Mouse (Mus musculus): ENCODE results near the gene Eif4b. TPM values are rescaled to one million over a fixed set of nuclear protein-coding genes. Genes with fewer than 3 reads are reported as not detected.

Eif4b gene
- polyA plus RNA-seq, 1 experiment from 2014 or later: 121 TPM

GRCm38 (mm10) chr15:102146089-102146488 lies 72.5 kb downstream of the Eif4b start:
- Histone ChIP-seq H3K27ac (no peak overlapping the region), H3K4me3 (replicated peaks) (no peak overlapping the region), H3K4me2 (no peak overlapping the region), H3K4me1 (replicated peaks) (peaks cover 9% of the 10 kb centered on the region), H3K27me3 (peaks cover 45% of the 10 kb centered on the region), H3K9me3 (no peaks in the 10 kb centered on the region), H3K36me3 (no peaks in the 10 kb centered on the region), H3K9ac (replicated peaks) (no peak overlapping the region)
- WGBS: 88% methylated on average over 5 of the region's 5 CpGs
- no peak for ATAC-seq (ENCODE audit: insufficient number of reproducible peaks, insufficient read depth, low FRiP score, low TSS enrichment, low read depth)

Other genes with a start within 250 kb of the Eif4b start
- gene Krt1, start 223.0 kb upstream of the Eif4b start, polyA plus RNA-seq (2016; fragmentation: Nextera tagmentation; extraction: Ambion mirVana): 1.5 and 2.0 TPM in 2 replicates
- not detected in 2 replicates for gene Krt77, start 204.1 kb upstream of the Eif4b start, polyA plus RNA-seq (2016; fragmentation: Nextera tagmentation; extraction: Ambion mirVana)
- gene Krt76, start 180.9 kb upstream of the Eif4b start, polyA plus RNA-seq (2016; fragmentation: Nextera tagmentation; extraction: Ambion mirVana): not detected in 2 replicates
- 0.13 TPM in 1 of 2 replicates, not detected in the other for gene Krt4, start 149.0 kb upstream of the Eif4b start, polyA plus RNA-seq (2016; fragmentation: Nextera tagmentation; extraction: Ambion mirVana)
- gene Krt79, start 133.4 kb upstream of the Eif4b start, polyA plus RNA-seq (2016; fragmentation: Nextera tagmentation; extraction: Ambion mirVana): 0.17 TPM in 1 of 2 replicates, not detected in the other
- not detected in 2 replicates for gene Krt78, start 119.5 kb upstream of the Eif4b start, polyA plus RNA-seq (2016; fragmentation: Nextera tagmentation; extraction: Ambion mirVana)
- gene Krt8, start 69.3 kb upstream of the Eif4b start, polyA plus RNA-seq (2016; fragmentation: Nextera tagmentation; extraction: Ambion mirVana): 10.3 and 11.3 TPM in 2 replicates
- gene Krt18, start 45.6 kb upstream of the Eif4b start, polyA plus RNA-seq (2016; fragmentation: Nextera tagmentation; extraction: Ambion mirVana): 21.2 and 21.5 TPM in 2 replicates
- 16.6 and 22.6 TPM in 2 replicates for gene Tns2, start 26.6 kb downstream of the Eif4b start, polyA plus RNA-seq (2016; fragmentation: Nextera tagmentation; extraction: Ambion mirVana)
- gene Spryd3, start 62.5 kb downstream of the Eif4b start, polyA plus RNA-seq (2016; fragmentation: Nextera tagmentation; extraction: Ambion mirVana): 12.9 and 16.8 TPM in 2 replicates
- 0.96 and 1.2 TPM in 2 replicates for gene Igfbp6, start 70.6 kb downstream of the Eif4b start, polyA plus RNA-seq (2016; fragmentation: Nextera tagmentation; extraction: Ambion mirVana)
- gene Soat2, start 76.8 kb downstream of the Eif4b start, polyA plus RNA-seq (2016; fragmentation: Nextera tagmentation; extraction: Ambion mirVana): 0.15 TPM in 1 of 2 replicates, not detected in the other
- gene Zfp740, start 129.5 kb downstream of the Eif4b start, polyA plus RNA-seq (2016; fragmentation: Nextera tagmentation; extraction: Ambion mirVana): 108 and 115 TPM in 2 replicates
- 70.6 and 72.9 TPM in 2 replicates for gene Csad, start 131.0 kb downstream of the Eif4b start, polyA plus RNA-seq (2016; fragmentation: Nextera tagmentation; extraction: Ambion mirVana)
- gene Itgb7, start 158.2 kb downstream of the Eif4b start, polyA plus RNA-seq (2016; fragmentation: Nextera tagmentation; extraction: Ambion mirVana): 2.9 and 3.3 TPM in 2 replicates
- 137 TPM in 2 replicates for gene Rarg, start 183.7 kb downstream of the Eif4b start, polyA plus RNA-seq (2016; fragmentation: Nextera tagmentation; extraction: Ambion mirVana)
- 1.3 and 1.4 TPM in 2 replicates for gene Gm9918, start 196.8 kb downstream of the Eif4b start, polyA plus RNA-seq (2016; fragmentation: Nextera tagmentation; extraction: Ambion mirVana)
- 56.1 and 58.8 TPM in 2 replicates for gene Mfsd5, start 205.7 kb downstream of the Eif4b start, polyA plus RNA-seq (2016; fragmentation: Nextera tagmentation; extraction: Ambion mirVana)
- gene Espl1, start 222.5 kb downstream of the Eif4b start, polyA plus RNA-seq (2016; fragmentation: Nextera tagmentation; extraction: Ambion mirVana): 42.7 and 49.3 TPM in 2 replicates

Data from limb, embryonic 12.5 days (tissue).